Mouse (Mus musculus): Measurements from ENCODE around the gene C130060K24Rik. TPM values are rescaled to one million over a fixed set of nuclear protein-coding genes. Genes with fewer than 3 reads are reported as not detected.

Gene C130060K24Rik
- polyA plus RNA-seq (2012; rRNA removed; ENCODE audit: low replicate concordance) = not detected in 2 replicates

GRCm38 (mm10) chr6:65380918-65381772, at the start of gene C130060K24Rik:
Gene C130060K24Rik, plus strand, starts transcription at chr6:65381105.

Other genes starting within 250 kb of the C130060K24Rik start
- 0.05 TPM in 2 replicates for gene Hpgds, start 236.2 kb upstream of the C130060K24Rik start, polyA plus RNA-seq (2012; rRNA removed; ENCODE audit: low replicate concordance)
- not detected in 2 replicates for gene Tnip3, start 144.2 kb downstream of the C130060K24Rik start, polyA plus RNA-seq (2012; rRNA removed; ENCODE audit: low replicate concordance)

All from duodenum, adult 2 months (tissue).